Mouse (Mus musculus) midbrain, embryonic 16.5 days (tissue): ENCODE measurements around the gene Tmem220. TPM values are rescaled to one million over a fixed set of nuclear protein-coding genes. Genes with fewer than 3 reads are reported as not detected.

Source experiments
- ATAC-seq: fragments of 200-750 bp; cut with Nextera tagmentation; 2 replicates; pipeline ENCODE4 v1.8.0; 2017; ENCODE audit warnings: moderate TSS enrichment
- H3K27ac ChIP-seq: fragments of 300-500 bp; sonication (generic); 2 replicates; pipeline ENCODE4 v1.5.1; 2014; ENCODE audit warnings: mild to moderate bottlenecking, low read length, mixed read lengths
- H3K27me3 ChIP-seq: fragments of 300-500 bp; sonication (generic); 2 replicates; pipeline ENCODE4 v1.6.1; 2014; ENCODE audit warnings: low read depth, low read length, mixed read lengths; ENCODE audit not compliant: control insufficient read depth, insufficient read depth
- H3K36me3 ChIP-seq: fragments of 300-500 bp; sonication (generic); 2 replicates; pipeline ENCODE4 v1.6.1; 2014; ENCODE audit warnings: mild to moderate bottlenecking, low read length, moderate library complexity, mixed read lengths; ENCODE audit not compliant: control insufficient read depth, insufficient read depth
- H3K4me1 ChIP-seq: fragments of 300-500 bp; sonication (generic); 2 replicates; pipeline ENCODE4 v1.6.1; 2014; ENCODE audit warnings: mild to moderate bottlenecking, low read length, mixed read lengths; ENCODE audit not compliant: control insufficient read depth, insufficient read depth
- H3K4me2 ChIP-seq: fragments of 300-500 bp; sonication (generic); 2 replicates; pipeline ENCODE4 v1.6.1; 2014; ENCODE audit warnings: mild to moderate bottlenecking, low read length, mixed read lengths
- H3K4me3 ChIP-seq: fragments of 300-500 bp; sonication (generic); 2 replicates; pipeline ENCODE4 v1.5.1; 2014; ENCODE audit warnings: low read depth, mild to moderate bottlenecking, low read length, moderate library complexity, mixed read lengths
- H3K9ac ChIP-seq: fragments of 300-500 bp; sonication (generic); 2 replicates; pipeline ENCODE4 v1.6.1; 2014; ENCODE audit warnings: low read depth, low read length, mixed read lengths
- H3K9me3 ChIP-seq: fragments of 300-500 bp; sonication (generic); replicated peaks from 2 replicates; pipeline ENCODE4 v1.6.1; 2014; ENCODE audit warnings: mild to moderate bottlenecking, low read length, mixed read lengths; ENCODE audit not compliant: control insufficient read depth, poor library complexity, severe bottlenecking
- WGBS: fragments of 180-500 bp; shearing (Covaris S2); extraction: QIAGEN DNeasy Blood & Tissue Kit; methylation state at CpG from one replicate; pipeline ENCODE4 v1.1.7; 2014; 5-methylcytosine and 5-hydroxymethylcytosine counted together
- polyA plus RNA-seq: library from polyadenylated mRNA; unstranded; fragments of >200 nt; fragmentation: Nextera tagmentation; extraction: Ambion mirVana; gene quantifications from 2 replicates; pipeline ENCODE4 v1.2.1, GENCODE M21; 2015

Tmem220 gene
- polyA plus RNA-seq, 1 experiment from 2014 or later: 0.89 TPM

GRCm38 (mm10) chr11:67047199-67047598, 22.2 kb downstream of the Tmem220 start:
- ATAC-seq: no peak
- 91% methylated on average over 5 of the region's 5 CpGs for WGBS
- no peak overlapping the region for H3K27ac ChIP-seq

GRCm38 (mm10) chr11:67048496-67048895, 23.5 kb downstream of the Tmem220 start:
- no peak overlapping the region for H3K4me3 ChIP-seq
- no peaks in the 10 kb centered on the region for H3K27me3 ChIP-seq
- peaks cover 13% of the 10 kb centered on the region for H3K4me1 ChIP-seq
- no peak overlapping the region for H3K9ac ChIP-seq
- ATAC-seq: no peak
- H3K4me2 ChIP-seq: no peak overlapping the region
- H3K27ac ChIP-seq: no peak overlapping the region
- no peaks in the 10 kb centered on the region for H3K9me3 ChIP-seq
- 0 out of 2 replicates have a peak, but pooled peaks cover 3% of the 10 kb centered on the region for H3K36me3 ChIP-seq
- 93% methylated on average over 8 of the region's 8 CpGs for WGBS

More at GRCm38 (mm10) chr11:67047199-67047598, 22.2 kb downstream of the Tmem220 start:
- Histone ChIP-seq H3K27me3 (no peaks in the 10 kb centered on the region), H3K9me3 (no peaks in the 10 kb centered on the region), H3K36me3 (0 out of 2 replicates have a peak, but pooled peaks cover 3% of the 10 kb centered on the region), H3K4me1 (peaks cover 8% of the 10 kb centered on the region), H3K4me2 (no peak overlapping the region), H3K4me3 (no peak overlapping the region), H3K9ac (no peak overlapping the region)

GRCm38 (mm10) chr11:67049256-67049655, 24.3 kb downstream of the Tmem220 start:
- no peaks in the 10 kb centered on the region for H3K9me3 ChIP-seq
- H3K36me3 ChIP-seq: 0 out of 2 replicates have a peak, but pooled peaks cover 3% of the 10 kb centered on the region
- WGBS: 92% methylated on average over 3 of the region's 3 CpGs
- no peaks in the 10 kb centered on the region for H3K27me3 ChIP-seq
- ATAC-seq: no peak
- no peak overlapping the region for H3K27ac ChIP-seq
- peaks cover 20% of the 10 kb centered on the region for H3K4me1 ChIP-seq
- no peak overlapping the region for H3K9ac ChIP-seq
- H3K4me2 ChIP-seq: no peak overlapping the region
- no peak overlapping the region for H3K4me3 ChIP-seq

- Histone ChIP-seq H3K4me2 (peak overlapping the region; percentile 89), H3K27me3 (no peaks in the 10 kb centered on the region), H3K9ac (peak overlapping the region; percentile 89), H3K27ac (peak overlapping the region; percentile 77), H3K9me3 (no peaks in the 10 kb centered on the region), H3K4me1 (peaks cover 20% of the 10 kb centered on the region), H3K4me3 (peak overlapping the region; percentile 97), H3K36me3 (0 out of 2 replicates have a peak, but pooled peaks cover 3% of the 10 kb centered on the region)
- ATAC-seq: peak; percentile 74
- 8% methylated on average over 16 of the region's 16 CpGs for WGBS
Observed at GRCm38 (mm10) chr11:67051676-67052320, 26.8 kb downstream of the Tmem220 start.

- Histone ChIP-seq H3K9ac (peak within 1 kb of the TSS; percentile 89), H3K27me3 (no peaks in the 10 kb centered on the region), H3K4me1 (peaks cover 20% of the 10 kb centered on the region), H3K36me3 (peaks cover 3% of the 10 kb centered on the region; the same call in 1 of the 2 replicates), H3K27ac (peak within 1 kb of the TSS; percentile 77), H3K9me3 (no peaks in the 10 kb centered on the region), H3K4me3 (peak within 1 kb of the TSS; percentile 97), H3K4me2 (peak within 1 kb of the TSS; percentile 89)
- under 1% methylated on average over 50 of the region's 50 CpGs for WGBS
- peak; percentile 96 for ATAC-seq
Observed at GRCm38 (mm10) chr11:67052321-67052952, 27.5 kb downstream of the Tmem220 start, which contains the start of the genes Adprm and Sco1. Gene Adprm (minus strand): TSS chr11:67052594. Gene Sco1 (plus strand): TSS chr11:67052670.

GRCm38 (mm10) chr11:67054754-67055365, 29.9 kb downstream of the Tmem220 start:
- WGBS: 90% methylated on average over 8 of the region's 8 CpGs
- H3K9ac ChIP-seq: no peak overlapping the region

GRCm38 (mm10) chr11:67061311-67061710, 36.4 kb downstream of the Tmem220 start:
- H3K27me3 ChIP-seq: no peaks in the 10 kb centered on the region
- 96% methylated on average over 2 of the region's 2 CpGs for WGBS
- no peak overlapping the region for H3K9ac ChIP-seq
- no peaks in the 10 kb centered on the region for H3K9me3 ChIP-seq
- no peak overlapping the region for H3K27ac ChIP-seq
- no peaks in the 10 kb centered on the region for H3K4me1 ChIP-seq
- no peak for ATAC-seq
- H3K36me3 ChIP-seq: peaks cover 40% of the 10 kb centered on the region
- H3K4me3 ChIP-seq: no peak overlapping the region
- H3K4me2 ChIP-seq: no peak overlapping the region

More at GRCm38 (mm10) chr11:67054754-67055365, 29.9 kb downstream of the Tmem220 start:
- no peak overlapping the region for H3K27ac ChIP-seq
- no peak overlapping the region for H3K4me2 ChIP-seq
- no peaks in the 10 kb centered on the region for H3K27me3 ChIP-seq
- H3K4me3 ChIP-seq: no peak overlapping the region
- peaks cover 10% of the 10 kb centered on the region for H3K36me3 ChIP-seq
- H3K9me3 ChIP-seq: no peaks in the 10 kb centered on the region
- no peak for ATAC-seq
- peaks cover 20% of the 10 kb centered on the region for H3K4me1 ChIP-seq

GRCm38 (mm10) chr11:67062726-67063125, 37.8 kb downstream of the Tmem220 start:
- no peak for ATAC-seq

More at GRCm38 (mm10) chr11:67062726-67063125, 37.8 kb downstream of the Tmem220 start:
- H3K9ac ChIP-seq: no peak overlapping the region
- H3K9me3 ChIP-seq: no peaks in the 10 kb centered on the region
- no peak overlapping the region for H3K4me3 ChIP-seq
- no peaks in the 10 kb centered on the region for H3K27me3 ChIP-seq
- WGBS: 97% methylated on average over 3 of the region's 3 CpGs
- peaks cover 40% of the 10 kb centered on the region for H3K36me3 ChIP-seq
- no peak overlapping the region for H3K27ac ChIP-seq
- no peaks in the 10 kb centered on the region for H3K4me1 ChIP-seq
- H3K4me2 ChIP-seq: no peak overlapping the region
